Mouse (Mus musculus) bone marrow macrophage, adult 2 months (primary cell): Measurements from ENCODE around the gene Ppp2ca.

Experiments
- CTCF ChIP-seq: IDR thresholded peaks from 2 replicates; pipeline ENCODE4 v1.5.1; 2012; ENCODE audit warnings: low read depth, mild to moderate bottlenecking, low read length, moderate library complexity
- POLR2A ChIP-seq: IDR thresholded peaks from 2 replicates; pipeline ENCODE4 v1.6.1; 2012; ENCODE audit warnings: mild to moderate bottlenecking, low read depth, low read length, borderline replicate concordance

DNA sequence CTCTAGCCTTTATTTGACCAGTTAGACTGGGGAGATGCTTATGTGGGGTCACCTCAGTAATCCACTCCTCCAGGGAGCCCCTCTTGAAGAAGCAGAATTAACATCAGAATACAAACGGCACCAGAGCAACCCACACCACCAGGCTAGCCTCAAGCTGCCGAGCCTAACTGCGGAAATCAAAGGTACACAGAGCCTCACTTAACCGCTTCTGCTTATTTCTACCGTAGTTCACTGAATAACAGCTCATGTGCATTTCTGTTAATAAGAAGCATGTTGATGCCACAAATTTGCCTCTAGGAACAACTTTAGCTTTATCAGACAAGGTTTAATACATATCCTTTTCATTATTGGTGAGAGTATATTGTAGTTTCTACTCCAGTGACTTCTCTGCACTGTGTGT is 32.6 kb upstream of the Ppp2ca start:
- TF ChIP-seq CTCF (no peak), POLR2A (no peak)
